Mouse (Mus musculus): ENCODE results near the gene Slc35c2. TPM values are rescaled to one million over a fixed set of nuclear protein-coding genes. Genes with fewer than 3 reads are reported as not detected.
A peak's percentile ranks its signal among the peaks of the same experiment; 100 is the strongest.

Slc35c2 gene
- polyA plus RNA-seq (2015; fragmentation: Nextera tagmentation; extraction: Ambion mirVana) = 67.3 and 68.9 TPM in 2 replicates

DNA sequence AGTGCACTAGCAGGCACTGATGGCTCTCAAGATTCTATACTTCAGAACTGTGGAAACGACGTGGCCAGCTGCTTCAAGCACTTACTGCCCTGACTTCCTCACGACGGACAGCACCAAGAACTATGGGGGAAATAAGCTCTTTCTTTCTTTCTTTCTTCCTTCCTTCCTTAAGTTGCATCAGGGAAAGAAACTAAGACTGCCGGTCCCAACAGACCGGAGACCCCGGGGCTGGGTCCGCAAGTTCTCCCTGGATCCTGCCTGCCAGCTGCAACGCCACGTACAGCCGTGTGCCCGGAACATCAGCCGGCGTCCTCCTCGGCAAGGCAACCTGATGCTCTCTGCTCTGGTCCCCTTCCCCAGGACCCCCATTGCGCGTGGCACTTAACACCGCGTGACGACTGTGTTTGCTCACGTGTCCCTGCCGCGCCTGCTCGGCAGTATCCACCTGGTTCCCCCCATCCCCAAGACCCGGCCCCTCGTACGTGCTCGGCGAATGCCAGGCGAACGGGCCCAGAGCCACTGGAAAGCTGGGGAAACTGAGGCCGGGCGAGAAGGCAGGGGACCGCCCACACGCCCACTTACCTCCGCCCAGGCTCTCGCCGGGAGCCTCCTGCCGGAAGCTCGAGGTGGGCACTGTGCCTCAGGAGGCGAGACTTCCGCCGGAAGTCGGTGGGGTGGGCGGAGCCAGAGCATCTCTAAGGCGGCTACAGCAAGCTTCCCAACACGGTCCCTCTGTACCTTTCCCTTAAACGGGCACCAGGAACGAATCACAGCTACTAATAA lies at the start of gene Slc35c2:
Gene Slc35c2 (minus strand): TSS at position 668 of the 783 bp plus-strand sequence.
- peak within 1 kb of the TSS; percentile 93 for H3K4me2 ChIP-seq (ENCODE audit: low read depth, low read length)
- peaks cover 22% of the 10 kb centered on the region for H3K4me1 ChIP-seq (ENCODE audit: control insufficient read depth, insufficient read depth, low read length)
- peak within 1 kb of the TSS; percentile 80 for H3K27ac ChIP-seq (ENCODE audit: low read length)
- no peaks in the 10 kb centered on the region for H3K27me3 ChIP-seq (ENCODE audit: control insufficient read depth, insufficient read depth, low read length)
- peak within 1 kb of the TSS; percentile 71 for H3K4me3 ChIP-seq (replicated peaks; ENCODE audit: low read length)
- peak within 1 kb of the TSS; percentile 87 for H3K9ac ChIP-seq (ENCODE audit: low read length)
- peak; percentile 91 for ATAC-seq (ENCODE audit: insufficient read depth, low FRiP score)
- no peaks in the 10 kb centered on the region for H3K9me3 ChIP-seq (replicated peaks; ENCODE audit: control insufficient read depth, low read length)
- under 1% methylated on average over 49 of the region's 49 CpGs for WGBS
- H3K36me3 ChIP-seq (ENCODE audit: control insufficient read depth, insufficient read depth, low read length) = 0 out of 2 replicates have a peak, but pooled peaks cover 8% of the 10 kb centered on the region

DNA sequence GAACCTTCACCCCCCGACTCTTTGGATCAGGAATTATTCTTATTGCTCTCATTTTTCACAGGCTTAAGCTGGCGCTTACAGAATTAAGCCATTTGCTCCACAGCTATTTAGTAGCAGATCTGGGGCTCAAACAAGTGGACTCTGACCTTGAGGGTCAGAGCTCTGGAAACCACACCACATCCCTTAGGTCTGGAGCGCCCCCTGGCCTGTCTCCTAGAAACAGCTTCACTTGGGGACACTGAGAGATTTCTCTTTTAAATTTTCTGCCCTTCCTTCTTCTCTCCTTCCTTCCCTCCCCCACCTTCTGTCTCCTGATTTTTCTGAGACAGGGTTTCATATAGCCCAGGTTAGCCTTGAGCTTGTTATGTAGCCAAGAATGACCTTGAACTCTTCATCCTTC lies 49.5 kb upstream of the Slc35c2 start:
- no peak overlapping the region for H3K4me3 ChIP-seq (replicated peaks; ENCODE audit: low read length)
- no peaks in the 10 kb centered on the region; the same call in 1 of the 2 replicates for H3K27me3 ChIP-seq (ENCODE audit: control insufficient read depth, insufficient read depth, low read length)
- no peak for ATAC-seq (ENCODE audit: insufficient read depth, low FRiP score)
- H3K36me3 ChIP-seq (ENCODE audit: control insufficient read depth, insufficient read depth, low read length) = no peaks in the 10 kb centered on the region
- H3K4me2 ChIP-seq (ENCODE audit: low read depth, low read length) = no peak overlapping the region
- no peak overlapping the region for H3K27ac ChIP-seq (ENCODE audit: low read length)
- WGBS = 29% methylated on average over 3 of the region's 3 CpGs
- 0 out of 2 replicates have a peak, but pooled peaks cover 3% of the 10 kb centered on the region for H3K4me1 ChIP-seq (ENCODE audit: control insufficient read depth, insufficient read depth, low read length)
- H3K9ac ChIP-seq (ENCODE audit: low read length) = no peak overlapping the region
- no peaks in the 10 kb centered on the region for H3K9me3 ChIP-seq (replicated peaks; ENCODE audit: control insufficient read depth, low read length)

DNA sequence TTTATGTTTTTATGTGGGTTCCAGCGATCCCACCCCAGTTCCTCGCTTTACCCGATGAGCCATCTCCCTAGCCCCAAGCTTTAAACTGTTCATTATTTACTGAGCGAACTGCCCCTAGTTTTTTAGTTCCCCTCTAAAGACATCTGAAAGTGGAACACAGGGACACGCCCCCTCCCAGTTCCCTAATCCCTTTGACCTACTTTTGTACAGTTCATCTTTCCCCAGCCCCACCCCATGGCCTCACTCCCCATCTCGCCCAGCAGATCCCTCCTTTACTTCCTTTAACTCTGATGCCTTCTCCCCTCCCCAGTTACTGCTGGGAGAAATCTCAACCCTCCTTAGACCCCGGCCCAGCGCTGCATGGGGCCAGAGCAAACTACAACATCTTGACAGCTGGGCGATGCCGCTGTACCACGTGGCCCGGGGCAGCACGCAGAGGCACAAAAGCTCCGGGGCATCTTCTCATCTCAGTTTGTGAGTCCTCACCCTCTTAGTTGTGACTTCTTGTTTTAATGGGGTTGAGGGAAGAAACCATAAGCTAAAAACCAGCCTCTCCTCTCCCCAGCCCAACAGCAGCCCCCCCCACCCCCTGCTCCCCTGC lies 45.0 kb upstream of the Slc35c2 start:
- Histone ChIP-seq H3K4me2 (ENCODE audit: low read depth, low read length) (no peak overlapping the region), H3K9me3 (replicated peaks; ENCODE audit: control insufficient read depth, low read length) (no peaks in the 10 kb centered on the region), H3K27ac (ENCODE audit: low read length) (no peak overlapping the region; the same call in 1 of the 2 replicates), H3K4me3 (replicated peaks; ENCODE audit: low read length) (no peak overlapping the region), H3K4me1 (ENCODE audit: control insufficient read depth, insufficient read depth, low read length) (0 out of 2 replicates have a peak, but pooled peaks cover 3% of the 10 kb centered on the region), H3K36me3 (ENCODE audit: control insufficient read depth, insufficient read depth, low read length) (no peaks in the 10 kb centered on the region), H3K27me3 (ENCODE audit: control insufficient read depth, insufficient read depth, low read length) (no peaks in the 10 kb centered on the region; the same call in 1 of the 2 replicates), H3K9ac (ENCODE audit: low read length) (no peak overlapping the region)
- WGBS = 46% methylated on average over 14 of the region's 14 CpGs
- no peak for ATAC-seq (ENCODE audit: insufficient read depth, low FRiP score)

DNA sequence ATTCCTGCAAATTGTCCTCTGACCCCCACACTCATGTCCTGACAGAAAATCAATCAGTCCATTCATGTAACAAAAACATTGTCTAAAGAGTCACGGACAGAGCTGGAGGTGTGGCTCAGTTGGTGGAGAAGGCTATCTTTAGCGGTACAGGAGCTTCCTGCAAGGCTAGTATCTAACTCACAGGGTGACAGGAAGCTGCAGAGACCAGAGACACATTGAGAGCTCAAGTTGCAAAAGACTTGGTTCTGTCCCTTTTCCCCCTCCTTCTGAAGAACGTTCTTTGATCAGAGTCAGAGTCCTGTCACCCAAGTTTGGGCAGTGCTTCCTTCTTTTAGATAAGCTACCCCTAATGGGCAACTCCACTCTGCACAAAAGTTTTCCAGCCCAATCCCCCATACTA lies 42.0 kb upstream of the Slc35c2 start:
- no peak overlapping the region for H3K27ac ChIP-seq (ENCODE audit: low read length)
- ATAC-seq (ENCODE audit: insufficient read depth, low FRiP score) = no peak
- no peak overlapping the region for H3K4me3 ChIP-seq (replicated peaks; ENCODE audit: low read length)
- H3K9me3 ChIP-seq (replicated peaks; ENCODE audit: control insufficient read depth, low read length) = no peaks in the 10 kb centered on the region
- H3K4me1 ChIP-seq (ENCODE audit: control insufficient read depth, insufficient read depth, low read length) = peaks cover 18% of the 10 kb centered on the region
- 8% methylated on average over 3 of the region's 3 CpGs for WGBS
- no peak overlapping the region for H3K9ac ChIP-seq (ENCODE audit: low read length)
- no peaks in the 10 kb centered on the region; the same call in 1 of the 2 replicates for H3K27me3 ChIP-seq (ENCODE audit: control insufficient read depth, insufficient read depth, low read length)
- H3K4me2 ChIP-seq (ENCODE audit: low read depth, low read length) = no peak overlapping the region
- no peaks in the 10 kb centered on the region for H3K36me3 ChIP-seq (ENCODE audit: control insufficient read depth, insufficient read depth, low read length)

DNA sequence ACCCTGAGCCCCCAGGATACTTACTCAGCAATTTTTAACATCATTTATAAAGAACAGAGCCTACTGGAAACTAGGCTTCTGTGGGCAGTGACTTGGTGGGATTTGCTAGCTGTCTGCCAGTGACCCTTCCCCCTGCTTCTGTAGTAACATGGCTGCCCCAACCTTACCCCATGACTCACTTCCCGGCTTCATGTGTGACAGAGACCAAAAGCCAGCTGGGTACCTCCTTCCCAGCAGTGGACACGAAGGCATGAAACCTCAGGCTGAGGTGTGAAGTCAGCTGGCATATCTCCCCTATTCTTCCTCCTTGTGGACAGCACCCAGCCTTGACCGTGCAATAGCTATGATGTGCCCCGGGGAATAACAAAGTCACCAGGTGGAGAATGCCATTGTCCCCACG lies 41.1 kb upstream of the Slc35c2 start:
- no peak overlapping the region for H3K9ac ChIP-seq (ENCODE audit: low read length)
- no peaks in the 10 kb centered on the region; the same call in 1 of the 2 replicates for H3K27me3 ChIP-seq (ENCODE audit: control insufficient read depth, insufficient read depth, low read length)
- no peak for ATAC-seq (ENCODE audit: insufficient read depth, low FRiP score)
- WGBS = 72% methylated on average over 5 of the region's 5 CpGs
- no peaks in the 10 kb centered on the region for H3K36me3 ChIP-seq (ENCODE audit: control insufficient read depth, insufficient read depth, low read length)
- no peak overlapping the region for H3K27ac ChIP-seq (ENCODE audit: low read length)
- no peaks in the 10 kb centered on the region for H3K9me3 ChIP-seq (replicated peaks; ENCODE audit: control insufficient read depth, low read length)
- no peak overlapping the region for H3K4me2 ChIP-seq (ENCODE audit: low read depth, low read length)
- peaks cover 28% of the 10 kb centered on the region for H3K4me1 ChIP-seq (ENCODE audit: control insufficient read depth, insufficient read depth, low read length)
- no peak overlapping the region for H3K4me3 ChIP-seq (replicated peaks; ENCODE audit: low read length)

DNA sequence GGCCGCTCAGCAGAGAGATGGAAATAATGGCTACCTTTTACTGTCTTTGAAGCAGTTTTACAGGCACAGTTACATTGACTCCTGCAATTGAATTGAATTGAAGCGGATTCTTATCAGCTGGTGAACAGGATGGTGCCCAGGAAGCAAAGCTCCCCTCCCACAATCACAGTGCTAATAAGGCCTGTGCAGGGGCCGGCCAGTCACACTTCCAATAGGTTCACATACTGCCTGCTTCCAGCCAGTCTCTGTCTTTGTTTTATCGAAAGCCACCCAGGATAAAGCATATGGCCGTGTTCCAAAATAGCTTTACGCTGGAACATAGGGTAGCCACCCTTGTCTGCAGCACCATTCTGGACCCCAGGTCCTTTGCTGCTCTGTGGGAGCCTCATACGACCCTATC lies 39.7 kb upstream of the Slc35c2 start:
- Histone ChIP-seq H3K4me1 (ENCODE audit: control insufficient read depth, insufficient read depth, low read length) (peaks cover 31% of the 10 kb centered on the region), H3K27me3 (ENCODE audit: control insufficient read depth, insufficient read depth, low read length) (no peaks in the 10 kb centered on the region; the same call in 1 of the 2 replicates), H3K36me3 (ENCODE audit: control insufficient read depth, insufficient read depth, low read length) (no peaks in the 10 kb centered on the region), H3K27ac (ENCODE audit: low read length) (no peak overlapping the region), H3K9ac (ENCODE audit: low read length) (peak overlapping the region; percentile 79; the same call in 1 of the 2 replicates), H3K4me2 (ENCODE audit: low read depth, low read length) (peak overlapping the region; percentile 83), H3K9me3 (replicated peaks; ENCODE audit: control insufficient read depth, low read length) (no peaks in the 10 kb centered on the region), H3K4me3 (replicated peaks; ENCODE audit: low read length) (peak overlapping the region; percentile 88; the same call in 1 of the 2 replicates)
- WGBS = 50% methylated on average over 7 of the region's 7 CpGs
- no peak for ATAC-seq (ENCODE audit: insufficient read depth, low FRiP score)

- Histone ChIP-seq H3K4me3 (replicated peaks; ENCODE audit: low read length) (peak within 1 kb of the TSS; percentile 88), H3K27ac (ENCODE audit: low read length) (peak within 1 kb of the TSS; percentile 60), H3K27me3 (ENCODE audit: control insufficient read depth, insufficient read depth, low read length) (no peaks in the 10 kb centered on the region), H3K36me3 (ENCODE audit: control insufficient read depth, insufficient read depth, low read length) (no peaks in the 10 kb centered on the region), H3K9ac (ENCODE audit: low read length) (peak within 1 kb of the TSS; percentile 90), H3K4me1 (ENCODE audit: control insufficient read depth, insufficient read depth, low read length) (peaks cover 37% of the 10 kb centered on the region), H3K4me2 (ENCODE audit: low read depth, low read length) (peak within 1 kb of the TSS; percentile 83), H3K9me3 (replicated peaks; ENCODE audit: control insufficient read depth, low read length) (no peaks in the 10 kb centered on the region)
- WGBS = under 1% methylated on average over 55 of the region's 55 CpGs
- peak; percentile 99 for ATAC-seq (ENCODE audit: insufficient read depth, low FRiP score)
Measured at GRCm38 (mm10) chr2:165326304-165327190, 38.9 kb upstream of the Slc35c2 start, which contains the start of gene Elmo2. Gene Elmo2, minus strand, starts transcription at chr2:165326479.

GRCm38 (mm10) chr2:165325521-165326303 lies 38.0 kb upstream of the Slc35c2 start:
- Histone ChIP-seq H3K27me3 (ENCODE audit: control insufficient read depth, insufficient read depth, low read length) (no peaks in the 10 kb centered on the region), H3K9me3 (replicated peaks; ENCODE audit: control insufficient read depth, low read length) (no peaks in the 10 kb centered on the region), H3K4me2 (ENCODE audit: low read depth, low read length) (peak overlapping the region; percentile 63), H3K4me1 (ENCODE audit: control insufficient read depth, insufficient read depth, low read length) (peaks cover 46% of the 10 kb centered on the region), H3K27ac (ENCODE audit: low read length) (peak overlapping the region; percentile 51), H3K9ac (ENCODE audit: low read length) (peak overlapping the region; percentile 90), H3K4me3 (replicated peaks; ENCODE audit: low read length) (peak overlapping the region; percentile 88), H3K36me3 (ENCODE audit: control insufficient read depth, insufficient read depth, low read length) (no peaks in the 10 kb centered on the region)
- under 1% methylated on average over 30 of the region's 30 CpGs for WGBS
- peak; percentile 12; the same call in 1 of the 2 replicates for ATAC-seq (ENCODE audit: insufficient read depth, low FRiP score)
